Mouse (Mus musculus) effector memory CD4-positive, alpha-beta T cell, adult 7 months (primary cell): ENCODE results near the gene Rab10. TPM values are rescaled to one million over a fixed set of nuclear protein-coding genes. Genes with fewer than 3 reads are reported as not detected.

Source experiments
- polyA plus RNA-seq: library from polyadenylated mRNA; unstranded; fragments of 100-300 nt; shearing (Covaris generic); gene quantifications from one replicate; pipeline ENCODE4 v1.2.1, GENCODE M21; 2017

The Rab10 gene
- polyA plus RNA-seq = 169 TPM

DNA sequence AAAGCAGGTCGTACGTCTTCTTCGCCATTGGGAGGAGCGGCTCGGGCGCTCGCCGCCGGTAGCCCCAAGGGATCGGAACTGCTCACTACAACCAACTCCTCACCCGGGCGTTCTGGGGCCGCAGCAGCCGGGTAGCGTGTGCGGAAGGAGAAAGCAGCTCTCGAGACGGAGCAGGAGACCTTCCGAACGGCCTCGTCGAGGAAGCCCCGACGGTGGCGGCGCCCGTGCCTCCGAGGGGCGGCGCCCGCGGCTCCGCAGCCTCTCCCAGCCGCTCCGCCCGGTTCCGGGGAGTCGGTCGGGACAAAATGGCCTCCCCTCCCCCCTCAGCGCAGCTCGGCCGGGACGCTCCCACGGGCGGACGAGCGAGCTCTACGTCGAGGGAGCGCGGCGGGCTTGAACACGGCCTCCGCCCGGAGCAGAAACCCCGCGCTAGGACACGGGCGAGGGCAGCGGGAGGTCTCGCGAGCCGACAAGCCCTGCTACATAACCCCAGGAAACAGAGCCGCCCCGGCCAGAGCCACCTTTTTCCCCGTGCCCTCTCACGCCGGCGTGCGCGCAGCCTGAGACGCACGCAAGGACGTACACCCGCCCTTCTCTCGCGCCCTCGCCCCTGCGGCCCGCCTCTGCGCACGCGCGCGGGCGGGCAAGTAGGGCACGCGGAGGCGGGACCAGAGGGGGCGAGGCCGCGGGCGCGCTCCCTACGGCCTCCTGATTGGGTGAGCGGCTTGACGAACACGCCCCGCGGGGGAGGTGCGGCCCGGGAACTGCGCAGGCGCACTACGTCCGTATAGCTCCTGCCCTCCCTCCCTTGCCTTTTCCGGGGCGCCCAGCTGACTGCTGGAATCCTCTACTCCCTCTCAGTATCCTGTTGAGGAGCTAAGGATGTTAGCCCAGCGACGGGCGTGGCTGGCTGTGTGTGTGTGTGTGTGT lies at the start of gene Rab10:
TSS of gene Rab10 (minus strand) at position 579 of the 930 bp plus-strand sequence.

Other genes with a start within 250 kb of the Rab10 start
- gene Kif3c, start 55.2 kb upstream of the Rab10 start, polyA plus RNA-seq = 6.5 TPM
- 55.7 TPM for gene Asxl2, start 116.9 kb upstream of the Rab10 start, polyA plus RNA-seq